Mouse (Mus musculus): ENCODE measurements around the gene Lars2. TPM values are rescaled to one million over a fixed set of nuclear protein-coding genes. Genes with fewer than 3 reads are reported as not detected.

The Lars2 gene
- total and polyA plus RNA-seq, 3 experiments, result 5.1 to 15,188 (median 765) TPM

DNA sequence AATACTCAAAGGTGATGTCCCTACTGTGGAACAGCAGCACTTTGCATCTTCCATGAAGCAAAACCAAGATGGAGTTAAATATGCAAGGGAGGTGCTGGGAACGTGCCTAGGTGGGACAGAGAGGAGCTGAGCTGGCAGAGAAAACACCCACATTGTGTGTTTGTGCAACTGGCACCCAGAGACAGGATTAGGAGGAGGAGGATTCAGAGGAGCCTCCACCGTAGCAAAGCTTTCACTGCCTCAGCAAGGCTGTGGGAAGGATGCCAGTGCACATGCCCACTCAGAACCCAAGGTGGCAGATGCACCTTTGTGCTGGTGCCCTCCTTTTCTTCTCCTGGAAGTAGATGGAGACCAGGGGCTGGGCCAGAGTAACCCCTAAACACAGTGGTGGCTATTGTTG lies 71.5 kb downstream of the Lars2 start:
- Histone ChIP-seq H3K4me2 (ENCODE audit: insufficient read depth, low read depth, poor library complexity, severe bottlenecking) (no peak overlapping the region), H3K79me2 (replicated peaks; ENCODE audit: control insufficient read depth, extremely low read depth, insufficient read depth, poor library complexity, severe bottlenecking) (no peaks in the 10 kb centered on the region), H3K9me3 (replicated peaks; ENCODE audit: low read length) (no peaks in the 10 kb centered on the region), H3K4me1 (ENCODE audit: control insufficient read depth in 1 of 2, insufficient read depth in 2 of 2) (no peaks in the 10 kb centered on the region), H3K9ac (ENCODE audit: insufficient read depth, low read depth) (no peak overlapping the region), H3K27ac (ENCODE audit: insufficient read depth, low read depth) (no peak overlapping the region), H3K36me3 (replicated peaks in 1 of 2; ENCODE audit: control insufficient read depth in 1 of 2, insufficient read depth in 1 of 2, low read length in 1 of 2) (peaks cover 47 to 78% of the 10 kb centered on the region in 2 experiments), H3K27me3 (replicated peaks) (no peaks in the 10 kb centered on the region), H3K4me3 (replicated peaks in 1 of 3; ENCODE audit: low read depth in 2 of 3, low read length in 2 of 3, poor library complexity in 1 of 3) (no peak overlapping the region)
- no peak for DNase-seq (ENCODE audit: extremely low read depth)
- dilution Hi-C loops (cut with MboI; ENCODE audit: extremely low pct_ligation_motif_present, extremely low pct_unique_long_range_greater_than_20kb, low sequenced_read_pairs) (no loop called here), in situ Hi-C loops (cut with MboI; ENCODE audit: low pct_ligation_motif_present, low pct_unique_long_range_greater_than_20kb, low sequenced_read_pairs) (no loop called here)
- TF ChIP-seq RCOR1 (conservative IDR thresholded peaks at IDR 0.05; ENCODE audit: low read depth, low read length) (no peak), MAX (IDR thresholded peaks at IDR 0.05; ENCODE audit: low read length) (no peak), USF1 (IDR thresholded peaks at IDR 0.05; ENCODE audit: low read depth, low read length) (no peak), RAD21 (IDR thresholded peaks at IDR 0.05; ENCODE audit: low read depth, low read length) (no peak), NELFE (IDR thresholded peaks at IDR 0.05; ENCODE audit: low read depth, low read length) (no peak), MYC (IDR thresholded peaks at IDR 0.05; ENCODE audit: low read depth, low read length) (no peak), USF2 (conservative IDR thresholded peaks at IDR 0.05; ENCODE audit: low read depth, low read length) (no peak), ZMIZ1 (IDR thresholded peaks at IDR 0.05; ENCODE audit: low read depth, low read length) (no peak)

DNA sequence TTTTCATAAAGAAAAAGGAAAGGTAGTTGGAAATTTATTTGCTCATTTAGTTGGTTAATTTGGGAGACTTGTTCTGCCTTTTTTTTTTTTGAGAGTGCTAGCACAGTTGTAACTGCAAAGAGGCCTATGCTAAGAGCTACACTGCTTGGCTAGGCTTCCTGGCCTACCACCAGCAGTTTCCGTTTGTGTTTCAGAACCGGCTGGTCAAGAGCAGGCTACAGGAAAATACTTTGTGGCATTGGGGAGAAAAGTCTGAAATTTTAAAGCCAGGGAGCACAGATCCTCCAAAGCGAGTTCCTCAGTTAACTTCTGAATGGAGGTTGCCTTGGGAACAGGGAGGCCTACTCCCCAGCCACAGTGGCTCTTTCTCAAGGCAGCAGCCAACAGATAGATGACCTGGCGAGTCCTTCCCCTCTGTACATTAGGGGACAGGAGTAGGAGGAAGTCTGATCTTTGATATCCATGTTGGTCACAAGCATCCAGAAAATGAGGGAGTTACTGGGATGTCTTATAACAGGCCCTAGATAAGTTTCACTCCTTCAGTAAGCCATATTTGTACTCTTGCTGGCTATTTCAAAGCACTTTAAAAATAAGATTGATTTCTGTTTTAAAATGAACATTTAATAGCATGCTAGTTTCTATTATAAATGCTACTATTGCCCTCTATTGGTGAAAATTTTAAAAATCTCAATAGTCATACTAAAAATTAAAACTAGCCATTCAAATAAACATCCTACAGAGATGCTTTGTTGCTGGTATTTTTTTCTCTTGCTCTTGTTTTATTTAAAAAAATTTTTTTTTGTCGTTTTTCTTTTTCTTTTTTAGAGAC lies 73.7 kb downstream of the Lars2 start:
- Histone ChIP-seq H3K27ac (ENCODE audit: insufficient read depth, low read depth) (no peak overlapping the region), H3K4me2 (ENCODE audit: insufficient read depth, low read depth, poor library complexity, severe bottlenecking) (no peak overlapping the region), H3K9ac (ENCODE audit: insufficient read depth, low read depth) (no peak overlapping the region), H3K9me3 (replicated peaks; ENCODE audit: low read length) (no peaks in the 10 kb centered on the region), H3K4me3 (replicated peaks in 1 of 3; ENCODE audit: low read depth in 2 of 3, low read length in 2 of 3, poor library complexity in 1 of 3) (no peak overlapping the region), H3K27me3 (replicated peaks) (no peaks in the 10 kb centered on the region), H3K36me3 (replicated peaks in 1 of 2; ENCODE audit: control insufficient read depth in 1 of 2, insufficient read depth in 1 of 2, low read length in 1 of 2) (peaks cover 48 to 74% of the 10 kb centered on the region in 2 experiments), H3K79me2 (replicated peaks; ENCODE audit: control insufficient read depth, extremely low read depth, insufficient read depth, poor library complexity, severe bottlenecking) (no peaks in the 10 kb centered on the region), H3K4me1 (ENCODE audit: control insufficient read depth in 1 of 2, insufficient read depth in 2 of 2) (no peaks in the 10 kb centered on the region)
- dilution Hi-C loops (cut with MboI; ENCODE audit: extremely low pct_ligation_motif_present, extremely low pct_unique_long_range_greater_than_20kb, low sequenced_read_pairs), result no loop called here
- in situ Hi-C loops (cut with MboI; ENCODE audit: low pct_ligation_motif_present, low pct_unique_long_range_greater_than_20kb, low sequenced_read_pairs), result loop anchor here (5.0 kb wide), 1 partner anchor 183 kb away; no protein-coding TSS in a partner anchor
- peak; percentile 3 for DNase-seq (ENCODE audit: extremely low read depth)
- TF ChIP-seq USF2 (conservative IDR thresholded peaks at IDR 0.05; ENCODE audit: low read depth, low read length) (no peak), RCOR1 (conservative IDR thresholded peaks at IDR 0.05; ENCODE audit: low read depth, low read length) (no peak), MXI1 (IDR thresholded peaks at IDR 0.05; ENCODE audit: low read depth, low read length) (no peak), CTCF (conservative IDR thresholded peaks at IDR 0.05 in 1 of 2, IDR thresholded peaks at IDR 0.05 in 1 of 2; ENCODE audit: low read depth in 2 of 2, low read length in 2 of 2) (peak in 1 of 2 experiments; percentile 57; a peak in 2 of 4 replicates), TBP (conservative IDR thresholded peaks at IDR 0.05; ENCODE audit: low read depth, low read length) (no peak), JUN (IDR thresholded peaks at IDR 0.05; ENCODE audit: insufficient read depth, low read depth, low read length) (no peak), MAZ (IDR thresholded peaks at IDR 0.05; ENCODE audit: low read depth, low read length) (no peak), ETS1 (conservative IDR thresholded peaks at IDR 0.05; ENCODE audit: low read depth, low read length) (no peak), PAX5 (IDR thresholded peaks at IDR 0.05; ENCODE audit: low read length) (no peak), POLR2A (IDR thresholded peaks at IDR 0.05; ENCODE audit: low read depth, low read length) (no peak), IRF4 (IDR thresholded peaks at IDR 0.05; ENCODE audit: low read depth, low read length) (no peak), MYC (IDR thresholded peaks at IDR 0.05; ENCODE audit: low read depth, low read length) (no peak), TCF12 (IDR thresholded peaks at IDR 0.05; ENCODE audit: low read depth, low read length) (no peak), MAX (IDR thresholded peaks at IDR 0.05; ENCODE audit: low read length) (no peak), ZNF384 (IDR thresholded peaks at IDR 0.05; ENCODE audit: low read depth, low read length) (no peak), HCFC1 (IDR thresholded peaks at IDR 0.05; ENCODE audit: low read depth, low read length) (no peak), KAT2A (IDR thresholded peaks at IDR 0.05; ENCODE audit: insufficient replicate concordance, low read length) (no peak), E2F4 (IDR thresholded peaks at IDR 0.05; ENCODE audit: insufficient replicate concordance, low read depth, low read length) (no peak), MAFK (IDR thresholded peaks at IDR 0.05; ENCODE audit: insufficient replicate concordance, low read length) (no peak), CHD2 (IDR thresholded peaks at IDR 0.05; ENCODE audit: low read length) (no peak), SIN3A (IDR thresholded peaks at IDR 0.05; ENCODE audit: low read length) (no peak), BHLHE40 (IDR thresholded peaks at IDR 0.05; ENCODE audit: low read depth, low read length) (no peak), ZMIZ1 (IDR thresholded peaks at IDR 0.05; ENCODE audit: low read depth, low read length) (no peak), ELF1 (IDR thresholded peaks at IDR 0.05; ENCODE audit: low read depth, low read length) (no peak), SMC3 (IDR thresholded peaks at IDR 0.05; ENCODE audit: low read depth, low read length) (peak; percentile 54), CHD1 (IDR thresholded peaks at IDR 0.05; ENCODE audit: low read depth, low read length) (no peak), ZKSCAN1 (IDR thresholded peaks at IDR 0.05; ENCODE audit: borderline replicate concordance, low read depth, low read length) (no peak), NRF1 (IDR thresholded peaks at IDR 0.05; ENCODE audit: low read depth, low read length) (no peak)

All from CH12.LX (cell line).